ENCODE assay signal across 16 mouse cellular contexts in the genomic region with DNA sequence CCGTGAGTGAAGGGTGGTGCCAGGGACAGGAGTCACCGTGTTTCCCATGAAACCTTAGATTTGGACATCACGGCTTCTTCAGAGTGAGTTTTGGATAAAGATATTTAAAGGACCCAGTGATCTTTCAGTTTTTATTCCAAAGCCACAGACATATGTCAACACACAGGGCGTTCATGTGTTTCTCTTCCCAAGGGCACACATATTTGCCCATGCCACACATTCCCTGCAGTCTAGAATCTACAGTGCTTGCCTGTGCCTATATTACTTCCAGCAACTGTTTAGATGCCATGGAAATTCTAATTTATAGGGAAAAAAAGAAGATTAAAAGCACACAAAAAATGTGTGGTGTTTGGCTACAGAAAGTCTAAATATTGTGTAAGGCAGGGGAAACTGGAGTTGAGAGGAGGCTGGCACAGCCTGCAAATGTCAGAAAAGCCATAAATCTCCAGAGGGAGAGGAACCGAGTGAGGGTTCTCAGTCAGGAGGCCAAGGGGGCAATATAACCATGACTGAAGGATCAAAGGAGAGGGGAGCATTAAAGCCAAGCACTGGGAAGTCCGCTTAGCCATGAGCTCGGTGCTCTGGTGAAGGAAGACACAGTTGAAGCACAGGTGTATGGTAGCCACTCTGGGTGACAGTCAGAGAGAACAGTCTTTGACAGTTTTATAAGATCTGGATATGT.
DNase-seq lines count a peak whose midpoint lies in the region; ATAC-seq and TF ChIP-seq lines count a peak whose summit lies in the region.
"Had no signal": no experiment of that assay in that cellular context is flagged by ENCODE, and none has a peak within 500 bp of the region (broad histone marks: within the 10 kb centered on the region; RNA-seq: fewer than 3 reads in every experiment).

No protein-coding gene starts in this region.

- H3K4me3 ChIP-seq in lung, embryonic 15.5 days: no peak overlapping the region
- no peak overlapping the region for H3K4me3 ChIP-seq in intestine, postnatal 0 days (ENCODE audit: low read depth, low read length)
- no peak overlapping the region for H3K4me3 ChIP-seq in stomach, embryonic 15.5 days (replicated peaks)
- H3K4me3 ChIP-seq: heart, embryonic 13.5 days; hindbrain, embryonic 13.5 days; megakaryocyte, embryonic 14.5 days had no signal

- peaks cover 37% of the 10 kb centered on the region for H3K4me1 ChIP-seq in lung, embryonic 15.5 days
- peaks cover 13% of the 10 kb centered on the region for H3K4me1 ChIP-seq in intestine, postnatal 0 days (replicated peaks; ENCODE audit: control insufficient read depth, insufficient read depth, low read length)
- H3K4me1 ChIP-seq in stomach, embryonic 15.5 days: peaks cover 10% of the 10 kb centered on the region

- ATAC-seq in lung, embryonic 15.5 days (ENCODE audit: borderline replicate concordance, extremely low read depth, low FRiP score, low TSS enrichment): no peak
- peak; percentile 53 for ATAC-seq in intestine, postnatal 0 days
- no peak for ATAC-seq in stomach, embryonic 15.5 days (ENCODE audit: insufficient read depth, low FRiP score, low read depth)
- ATAC-seq: forebrain, embryonic 16.5 days had no signal

- WGBS in lung, embryonic 15.5 days: 49% methylated on average over 7 of the region's 7 CpGs
- 42% methylated on average over 7 of the region's 7 CpGs for WGBS in intestine, postnatal 0 days
- 56% methylated on average over 7 of the region's 7 CpGs for WGBS in stomach, embryonic 15.5 days

- H3K9me3 ChIP-seq in lung, embryonic 15.5 days: no peaks in the 10 kb centered on the region
- H3K9me3 ChIP-seq in intestine, postnatal 0 days (ENCODE audit: control insufficient read depth): no peaks in the 10 kb centered on the region
- no peaks in the 10 kb centered on the region for H3K9me3 ChIP-seq in stomach, embryonic 15.5 days
- H3K9me3 ChIP-seq: heart, embryonic 13.5 days; megakaryocyte, embryonic 14.5 days had no signal

- no peaks in the 10 kb centered on the region for H3K27me3 ChIP-seq in lung, embryonic 15.5 days
- no peaks in the 10 kb centered on the region for H3K27me3 ChIP-seq in intestine, postnatal 0 days (replicated peaks; ENCODE audit: control insufficient read depth, insufficient read depth, low read length)
- H3K27me3 ChIP-seq in stomach, embryonic 15.5 days (replicated peaks): no peaks in the 10 kb centered on the region
- H3K27me3 ChIP-seq: heart, embryonic 13.5 days; hindbrain, embryonic 13.5 days; megakaryocyte, embryonic 14.5 days had no signal

- no peak overlapping the region for H3K4me2 ChIP-seq in lung, embryonic 15.5 days
- peak overlapping the region; percentile 3; the same call in 1 of the 2 replicates for H3K4me2 ChIP-seq in intestine, postnatal 0 days (replicated peaks; ENCODE audit: low read depth)
- no peak overlapping the region for H3K4me2 ChIP-seq in stomach, embryonic 15.5 days
- H3K4me2 ChIP-seq: heart, embryonic 13.5 days; hindbrain, embryonic 13.5 days had no signal

- TF ChIP-seq CTCF in intestine, postnatal 0 days (IDR thresholded peaks at IDR 0.05; ENCODE audit: low read depth): no peak

- H3K9ac ChIP-seq in lung, embryonic 15.5 days: no peak overlapping the region
- no peak overlapping the region for H3K9ac ChIP-seq in intestine, postnatal 0 days (ENCODE audit: low read depth, low read length)
- H3K9ac ChIP-seq in stomach, embryonic 15.5 days: no peak overlapping the region
- H3K9ac ChIP-seq: heart, embryonic 13.5 days; hindbrain, embryonic 13.5 days; liver, embryonic 14.5 days had no signal

- H3K27ac ChIP-seq in lung, embryonic 15.5 days: peak overlapping the region; percentile 66
- H3K27ac ChIP-seq in intestine, postnatal 0 days (ENCODE audit: low read depth, low read length): no peak overlapping the region
- H3K27ac ChIP-seq in stomach, embryonic 15.5 days: peak overlapping the region; percentile 76
- H3K27ac ChIP-seq: hindbrain, embryonic 13.5 days; liver, embryonic 14.5 days had no signal

- H3K36me3 ChIP-seq in lung, embryonic 15.5 days: no peaks in the 10 kb centered on the region
- H3K36me3 ChIP-seq in intestine, postnatal 0 days (ENCODE audit: control insufficient read depth, insufficient read depth): no peaks in the 10 kb centered on the region
- no peaks in the 10 kb centered on the region for H3K36me3 ChIP-seq in stomach, embryonic 15.5 days
- H3K36me3 ChIP-seq: heart, embryonic 13.5 days; hindbrain, embryonic 13.5 days had no signal

- peak; percentile 44 for DNase-seq in embryo, embryonic 10 days (ENCODE audit: low spot score)
- no peak for DNase-seq in embryo, embryonic 10.5 days (ENCODE audit: low spot score)
- no peak for DNase-seq in lung, postnatal 14 days
- DNase-seq in B cell, adult 2 months: no peak
- DNase-seq in urinary bladder, postnatal 10 days (ENCODE audit: low spot score): no peak
- DNase-seq: cerebellum, adult 9-11 months; gastrocnemius, postnatal 14 days; thymus, adult 2 months had no signal
